28 mouse cellular contexts compared by ENCODE assay signal in the genomic region with DNA sequence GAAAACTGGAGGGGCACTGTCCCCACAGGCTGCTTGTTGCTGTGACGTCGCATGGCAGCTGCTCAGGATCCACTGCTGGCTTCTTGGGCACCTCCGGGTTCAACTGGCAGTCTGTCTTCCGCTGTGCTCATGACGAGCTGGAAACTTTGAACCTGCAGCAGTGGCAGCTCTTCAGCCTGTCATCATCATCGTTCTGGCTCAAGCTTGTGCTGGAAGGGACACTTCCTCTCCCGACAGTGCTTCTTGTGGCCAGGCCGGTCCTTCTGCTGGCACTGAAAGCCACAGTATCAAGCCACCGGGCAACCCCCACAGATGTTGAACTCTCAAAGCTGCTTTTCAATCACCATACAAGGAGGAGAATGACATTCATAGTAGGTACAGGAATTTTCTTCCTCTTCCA.
A peak's percentile ranks its signal among the peaks of the same experiment; 100 is the strongest.
DNase-seq lines count a peak whose midpoint lies in the region; ATAC-seq lines count a peak whose summit lies in the region.
"Had no signal": no experiment of that assay in that cellular context is flagged by ENCODE, and none has a peak within 500 bp of the region (broad histone marks: within the 10 kb centered on the region; RNA-seq: fewer than 3 reads in every experiment).

No protein-coding gene starts in this region.

- H3K4me3 ChIP-seq in heart, embryonic 13.5 days, result no peak overlapping the region
- H3K4me3 ChIP-seq in macrophage (ENCODE audit: inconsistent target), result no peak overlapping the region
- H3K4me3 ChIP-seq: embryonic facial prominence, embryonic 12.5 days; embryonic facial prominence, embryonic 15.5 days; gastrocnemius, adult 2 months; heart, adult 2 months; hindbrain, embryonic 10.5 days; hindbrain, embryonic 13.5 days; intestine, embryonic 15.5 days had no signal

- no peaks in the 10 kb centered on the region for H3K27me3 ChIP-seq in heart, embryonic 13.5 days (replicated peaks)
- H3K27me3 ChIP-seq: CH12.LX; embryonic facial prominence, embryonic 12.5 days; embryonic facial prominence, embryonic 15.5 days; hindbrain, embryonic 13.5 days; intestine, embryonic 15.5 days had no signal

- peaks cover 6% of the 10 kb centered on the region; the same call in 1 of the 2 replicates for H3K36me3 ChIP-seq in heart, embryonic 13.5 days
- no peaks in the 10 kb centered on the region for H3K36me3 ChIP-seq in macrophage (ENCODE audit: inconsistent target)
- H3K36me3 ChIP-seq: embryonic facial prominence, embryonic 12.5 days; embryonic facial prominence, embryonic 15.5 days; hindbrain, embryonic 10.5 days; hindbrain, embryonic 13.5 days; intestine, embryonic 15.5 days had no signal

- H3K79me2 ChIP-seq in macrophage (ENCODE audit: inconsistent target), result no peaks in the 10 kb centered on the region

- H3K4me2 ChIP-seq in heart, embryonic 13.5 days, result peak overlapping the region; percentile 13; the same call in 1 of the 2 replicates
- H3K4me2 ChIP-seq: embryonic facial prominence, embryonic 12.5 days; embryonic facial prominence, embryonic 15.5 days; hindbrain, embryonic 13.5 days; intestine, embryonic 15.5 days had no signal

- H3K9me3 ChIP-seq in heart, embryonic 13.5 days, result no peaks in the 10 kb centered on the region
- H3K9me3 ChIP-seq: embryonic facial prominence, embryonic 12.5 days; embryonic facial prominence, embryonic 15.5 days; G1E; intestine, embryonic 15.5 days had no signal

- no peak overlapping the region for H3K27ac ChIP-seq in heart, embryonic 13.5 days (replicated peaks)
- peak overlapping the region; percentile 19; the same call in 1 of the 2 replicates for H3K27ac ChIP-seq in macrophage
- H3K27ac ChIP-seq: embryonic facial prominence, embryonic 12.5 days; embryonic facial prominence, embryonic 15.5 days; gastrocnemius, adult 2 months; heart, adult 2 months; hindbrain, embryonic 10.5 days; hindbrain, embryonic 13.5 days; intestine, embryonic 15.5 days had no signal

- 34% methylated on average over 9 of the region's 9 CpGs for WGBS in heart, embryonic 13.5 days
- WGBS in macrophage (ENCODE audit: missing documents), result 39% methylated on average over 9 of the region's 9 CpGs

- no peak for DNase-seq in heart, adult 8-10 months (ENCODE audit: low spot score)
- peak; percentile 30 for DNase-seq in testis, postnatal 10 days (ENCODE audit: low spot score)
- DNase-seq in testis, postnatal 14 days (ENCODE audit: low spot score), result no peak
- no peak for DNase-seq in lung, postnatal 4 days
- no peak for DNase-seq in urinary bladder, postnatal 14 days (ENCODE audit: low spot score)
- DNase-seq: adrenal gland, adult 8-10 months; adrenal gland, postnatal 25 days; B cell, adult 2 months; cerebellum, adult 18-20 months; cerebellum, adult 9-10 months; cerebellum, postnatal 14 days; forebrain, postnatal 0 days; gastrocnemius, adult 2 months; gastrocnemius, postnatal 14 days; heart, adult 2 months; heart, postnatal 10 days; heart, postnatal 36 days had no signal

- peaks cover 45% of the 10 kb centered on the region for H3K4me1 ChIP-seq in heart, embryonic 13.5 days

- ATAC-seq in heart, embryonic 13.5 days (ENCODE audit: extremely low read depth, insufficient number of reproducible peaks, low FRiP score, low TSS enrichment), result no peak
- ATAC-seq: forebrain, embryonic 14.5 days; forebrain, postnatal 0 days; hindbrain, embryonic 16.5 days; intestine, embryonic 15.5 days had no signal

- no peak overlapping the region for H3K9ac ChIP-seq in heart, embryonic 13.5 days
- H3K9ac ChIP-seq: embryonic facial prominence, embryonic 12.5 days; embryonic facial prominence, embryonic 15.5 days; forebrain, postnatal 0 days; hindbrain, embryonic 13.5 days; intestine, embryonic 15.5 days had no signal
